Mouse (Mus musculus): ENCODE results near the gene Gpr158. TPM values are rescaled to one million over a fixed set of nuclear protein-coding genes. Genes with fewer than 3 reads are reported as not detected.

Gene Gpr158
- polyA plus RNA-seq, 1 experiment from 2014 or later: not detected

DNA sequence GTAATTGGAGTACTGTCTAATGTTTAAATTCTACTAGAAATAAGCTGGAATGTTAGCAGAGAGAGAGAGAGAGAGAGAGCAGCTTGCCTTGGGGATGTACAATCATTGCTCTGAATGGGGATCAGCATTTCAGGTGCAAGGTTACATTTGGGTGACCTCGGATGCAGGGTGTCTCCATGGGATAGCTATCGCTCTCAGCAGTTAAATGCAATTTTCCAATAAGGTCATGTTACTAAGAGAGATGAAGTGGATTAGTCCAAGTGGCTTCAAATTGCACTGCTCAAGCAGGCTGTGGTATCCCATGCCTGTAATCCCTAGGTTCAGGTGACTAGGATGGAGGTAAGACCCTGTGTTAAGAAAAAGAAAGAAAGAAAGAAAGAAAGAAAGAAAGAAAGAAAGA lies 441.2 kb downstream of the Gpr158 start:
- Histone ChIP-seq H3K4me2 (no peak overlapping the region), H3K9ac (no peak overlapping the region), H3K27ac (no peak overlapping the region), H3K4me1 (no peaks in the 10 kb centered on the region), H3K9me3 (no peaks in the 10 kb centered on the region), H3K27me3 (no peaks in the 10 kb centered on the region), H3K36me3 (no peaks in the 10 kb centered on the region), H3K4me3 (no peak overlapping the region)
- no peak; the same call in 1 of the 2 replicates for ATAC-seq (ENCODE audit: insufficient number of reproducible peaks, insufficient read depth, low FRiP score, low TSS enrichment, low read depth)
- 38% methylated on average over 2 of the region's 2 CpGs for WGBS

DNA sequence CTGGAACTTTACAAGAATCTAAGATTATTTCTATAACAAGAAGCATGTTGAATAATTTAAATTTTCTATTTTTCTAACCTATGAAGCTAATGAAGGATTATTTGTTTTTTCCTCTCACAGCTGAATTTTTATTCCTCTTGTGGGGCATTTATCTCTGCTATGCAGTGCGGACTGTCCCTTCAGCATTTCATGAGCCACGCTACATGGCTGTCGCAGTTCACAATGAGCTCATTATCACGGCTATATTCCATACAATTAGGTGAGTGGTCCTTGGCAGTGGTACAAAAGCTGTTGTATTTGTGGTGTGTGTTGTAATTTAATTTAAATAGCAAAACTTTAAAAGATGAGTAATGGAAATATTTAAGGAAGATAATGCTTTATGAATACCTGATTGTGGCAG lies 443.1 kb downstream of the Gpr158 start:
- no peak overlapping the region for H3K27ac ChIP-seq
- H3K4me3 ChIP-seq: no peak overlapping the region
- 79% methylated on average over 4 of the region's 4 CpGs for WGBS
- no peak for ATAC-seq (ENCODE audit: insufficient number of reproducible peaks, insufficient read depth, low FRiP score, low TSS enrichment, low read depth)
- H3K9me3 ChIP-seq: no peaks in the 10 kb centered on the region
- H3K4me1 ChIP-seq: no peaks in the 10 kb centered on the region
- no peaks in the 10 kb centered on the region for H3K36me3 ChIP-seq
- H3K9ac ChIP-seq: no peak overlapping the region
- no peaks in the 10 kb centered on the region for H3K27me3 ChIP-seq
- no peak overlapping the region for H3K4me2 ChIP-seq

DNA sequence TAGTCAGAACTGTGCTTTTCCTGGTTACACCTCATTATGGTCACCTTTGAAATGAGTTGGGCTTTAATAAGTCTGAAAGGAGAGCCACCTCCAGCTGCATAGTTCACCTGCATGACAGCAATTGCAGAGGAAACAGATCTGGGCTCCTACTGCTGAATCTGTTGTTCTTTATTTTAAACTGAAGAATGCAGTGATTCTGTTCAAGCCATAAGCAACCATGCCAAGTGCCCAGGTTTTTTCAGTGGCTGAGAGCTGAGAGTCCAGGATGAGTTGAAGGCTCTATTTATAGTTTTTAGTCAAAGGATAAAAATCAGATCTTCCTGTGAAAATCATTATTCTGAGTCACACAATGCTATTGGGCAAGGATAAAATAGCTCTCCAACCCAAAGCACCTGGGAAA lies 496.7 kb downstream of the Gpr158 start:
- no peak for ATAC-seq (ENCODE audit: insufficient number of reproducible peaks, insufficient read depth, low FRiP score, low TSS enrichment, low read depth)
- Histone ChIP-seq H3K9ac (no peak overlapping the region), H3K27ac (no peak overlapping the region)

More for the DNA sequence above, 496.7 kb downstream of the Gpr158 start:
- Histone ChIP-seq H3K9me3 (no peaks in the 10 kb centered on the region), H3K27me3 (no peaks in the 10 kb centered on the region), H3K4me1 (no peaks in the 10 kb centered on the region), H3K36me3 (no peaks in the 10 kb centered on the region), H3K4me2 (no peak overlapping the region), H3K4me3 (no peak overlapping the region)

Other genes with a start within 250 kb of the Gpr158 start
- 0.41 TPM in 1 of 2 replicates, not detected in the other for gene Enkur, start 162.2 kb upstream of the Gpr158 start, polyA plus RNA-seq (2015; fragmentation: Nextera tagmentation; extraction: Ambion mirVana)
- gene Thnsl1, start 161.8 kb upstream of the Gpr158 start, polyA plus RNA-seq (2015; fragmentation: Nextera tagmentation; extraction: Ambion mirVana): 6.5 and 7.4 TPM in 2 replicates